ENCODE assay signal across 29 mouse cellular contexts in genomic region chr8:109968837-109969236, GRCm38 (mm10). TPM values are rescaled to one million over a fixed set of nuclear protein-coding genes. Genes with fewer than 3 reads are reported as not detected.
DNase-seq lines count a peak whose midpoint lies in the region; ATAC-seq and TF ChIP-seq lines count a peak whose summit lies in the region.
"Had no signal": no experiment of that assay in that cellular context is flagged by ENCODE, and none has a peak within 500 bp of the region (broad histone marks: within the 10 kb centered on the region; RNA-seq: fewer than 3 reads in every experiment).

No protein-coding gene starts in this region.

- TF ChIP-seq CTCF in left cerebral cortex, adult 2 months (IDR thresholded peaks at IDR 0.05): peak; percentile 8
- TF ChIP-seq CTCF in midbrain, postnatal 0 days (IDR thresholded peaks at IDR 0.05): peak; percentile 41

- no peak for DNase-seq in heart, postnatal 4 days
- no peak for DNase-seq in left cerebral cortex, adult 2 months (ENCODE audit: extremely low spot score in 1 of 2, low spot score in 2 of 2)
- DNase-seq in left cerebral cortex, adult 8-10 months (ENCODE audit: low spot score in 2 of 2): no peak
- DNase-seq in midbrain, postnatal 0 days (ENCODE audit: low spot score): no peak
- DNase-seq in midbrain, embryonic 14.5 days: no peak
- no peak for DNase-seq in thymus, postnatal 0 days (ENCODE audit: low spot score)
- DNase-seq: adrenal gland, adult 8-10 months; cerebellum, adult 11-12 months; cerebellum, postnatal 10 days; gastrocnemius, postnatal 10 days; kidney, adult 8-10 months; kidney, postnatal 25 days; lung, postnatal 36 days; right cerebral cortex, adult 18-20 months; thymus, postnatal 25 days had no signal

- no peaks in the 10 kb centered on the region for H3K36me3 ChIP-seq in heart, embryonic 16.5 days (ENCODE audit: control insufficient read depth, insufficient read depth)
- no peaks in the 10 kb centered on the region for H3K36me3 ChIP-seq in midbrain, postnatal 0 days (ENCODE audit: insufficient read depth, low read length)
- H3K36me3 ChIP-seq in midbrain, embryonic 14.5 days (ENCODE audit: control insufficient read depth, insufficient read depth, low read length): no peaks in the 10 kb centered on the region
- H3K36me3 ChIP-seq: embryonic facial prominence, embryonic 10.5 days; forebrain, embryonic 10.5 days; heart, embryonic 13.5 days; hindbrain, embryonic 10.5 days had no signal

- H3K27ac ChIP-seq in heart, embryonic 16.5 days (ENCODE audit: low read length): no peak overlapping the region
- no peak overlapping the region for H3K27ac ChIP-seq in left cerebral cortex, adult 2 months
- no peak overlapping the region for H3K27ac ChIP-seq in midbrain, postnatal 0 days (ENCODE audit: low read depth, low read length)
- H3K27ac ChIP-seq in midbrain, embryonic 14.5 days (replicated peaks; ENCODE audit: low read depth, low read length): no peak overlapping the region
- H3K27ac ChIP-seq: embryonic facial prominence, embryonic 10.5 days; forebrain, embryonic 10.5 days; heart, embryonic 13.5 days; hindbrain, embryonic 10.5 days had no signal

- no peak overlapping the region for H3K4me3 ChIP-seq in heart, embryonic 16.5 days (ENCODE audit: low read length)
- no peak overlapping the region for H3K4me3 ChIP-seq in left cerebral cortex, adult 2 months
- no peak overlapping the region for H3K4me3 ChIP-seq in midbrain, postnatal 0 days (ENCODE audit: low read depth, low read length)
- H3K4me3 ChIP-seq in midbrain, embryonic 14.5 days (replicated peaks; ENCODE audit: low read depth, low read length): no peak overlapping the region
- H3K4me3 ChIP-seq: embryonic facial prominence, embryonic 10.5 days; forebrain, embryonic 10.5 days; heart, embryonic 13.5 days; hindbrain, embryonic 10.5 days had no signal

- H3K9me3 ChIP-seq in heart, embryonic 16.5 days (replicated peaks; ENCODE audit: control insufficient read depth, low read length): no peaks in the 10 kb centered on the region
- no peaks in the 10 kb centered on the region for H3K9me3 ChIP-seq in midbrain, postnatal 0 days (ENCODE audit: low read length)
- H3K9me3 ChIP-seq in midbrain, embryonic 14.5 days (ENCODE audit: control insufficient read depth, low read length): no peaks in the 10 kb centered on the region
- H3K9me3 ChIP-seq: embryonic facial prominence, embryonic 10.5 days; forebrain, embryonic 10.5 days; heart, embryonic 13.5 days; hindbrain, embryonic 10.5 days had no signal

- 51% methylated on average over 10 of the region's 10 CpGs for WGBS in heart, embryonic 16.5 days
- WGBS in midbrain, postnatal 0 days: 57% methylated on average over 10 of the region's 10 CpGs
- WGBS in midbrain, embryonic 14.5 days: 59% methylated on average over 10 of the region's 10 CpGs

- peaks cover 18% of the 10 kb centered on the region for H3K27me3 ChIP-seq in heart, embryonic 16.5 days (ENCODE audit: control insufficient read depth, insufficient read depth, low read length)
- no peaks in the 10 kb centered on the region for H3K27me3 ChIP-seq in midbrain, postnatal 0 days (ENCODE audit: insufficient read depth, low read length)
- no peaks in the 10 kb centered on the region for H3K27me3 ChIP-seq in midbrain, embryonic 14.5 days (ENCODE audit: control insufficient read depth, insufficient read depth, low read length)

- ATAC-seq in heart, embryonic 16.5 days (replicated peaks; ENCODE audit: extremely low read depth, insufficient read depth, low FRiP score): no peak
- ATAC-seq in midbrain, postnatal 0 days (ENCODE audit: low FRiP score): no peak
- no peak for ATAC-seq in midbrain, embryonic 14.5 days (ENCODE audit: low FRiP score, low TSS enrichment)
- ATAC-seq: activated CD4-positive, CD25-positive, alpha-beta regulatory T cell, adult 4 months; forebrain, embryonic 16.5 days; midbrain, embryonic 16.5 days had no signal

- H3K4me1 ChIP-seq in heart, embryonic 16.5 days (ENCODE audit: control insufficient read depth, insufficient read depth, low read length): no peaks in the 10 kb centered on the region
- no peaks in the 10 kb centered on the region for H3K4me1 ChIP-seq in midbrain, postnatal 0 days (ENCODE audit: insufficient read depth, low read length)
- H3K4me1 ChIP-seq in midbrain, embryonic 14.5 days (ENCODE audit: control insufficient read depth, insufficient read depth, low read length): no peaks in the 10 kb centered on the region
- H3K4me1 ChIP-seq: embryonic facial prominence, embryonic 10.5 days; forebrain, embryonic 10.5 days; heart, embryonic 13.5 days; hindbrain, embryonic 10.5 days had no signal

- peak overlapping the region; percentile 12; the same call in 1 of the 2 replicates for H3K4me2 ChIP-seq in heart, embryonic 16.5 days (ENCODE audit: low read depth, low read length)
- no peak overlapping the region for H3K4me2 ChIP-seq in midbrain, postnatal 0 days (ENCODE audit: low read depth, low read length, poor library complexity, severe bottlenecking)
- H3K4me2 ChIP-seq in midbrain, embryonic 14.5 days (ENCODE audit: low read length): no peak overlapping the region
- H3K4me2 ChIP-seq: heart, embryonic 13.5 days had no signal

- intact Hi-C loops in left cerebral cortex, adult 2 months (cut with DNase I): no loop called here

- H3K9ac ChIP-seq in heart, embryonic 16.5 days (ENCODE audit: low read length): no peak overlapping the region
- H3K9ac ChIP-seq in midbrain, postnatal 0 days (replicated peaks; ENCODE audit: low read length, poor library complexity, severe bottlenecking): no peak overlapping the region
- no peak overlapping the region for H3K9ac ChIP-seq in midbrain, embryonic 14.5 days (replicated peaks; ENCODE audit: low read length)
- H3K9ac ChIP-seq: heart, embryonic 13.5 days had no signal

RNA-seq across cellular contexts. Expression of gene Marveld3, which starts 6.8 kb away (rescaled TPM):
- polyA plus RNA-seq in heart, embryonic 16.5 days (2015; fragmentation: Nextera tagmentation; extraction: Ambion mirVana): 0.51 and 1.3 TPM in 2 replicates
- under 1 TPM; 0.36 to 0.63 TPM for total RNA-seq in heart, postnatal 4 days (2021)
- under 1 TPM; 0.23 to 0.81 TPM for total RNA-seq in left cerebral cortex, adult 2 months (2021)
- under 1 TPM; 0.49 to 0.78 (median 0.68) TPM for total RNA-seq in left cerebral cortex, adult 8-10 months (2022)
- total RNA-seq in midbrain, postnatal 0 days (2014; rRNA removed): 0.47 and 1.4 TPM in 2 replicates
- polyA plus RNA-seq in midbrain, postnatal 0 days (2015; fragmentation: Nextera tagmentation; extraction: Ambion mirVana): 1.1 and 1.6 TPM in 2 replicates
- polyA plus RNA-seq in midbrain, embryonic 14.5 days (2014; fragmentation: Nextera tagmentation; extraction: Ambion mirVana): 1.1 and 1.4 TPM in 2 replicates
- 0.44 and 0.73 TPM in 2 replicates for polyA plus RNA-seq in thymus, postnatal 0 days (2015; fragmentation: Nextera tagmentation; extraction: Ambion mirVana)
- total RNA-seq: CH12.LX; granulocyte monocyte progenitor cell, adult 5-6 weeks; MEL had no signal
- polyA plus RNA-seq: activated CD4-positive, CD25-positive, alpha-beta regulatory T cell, adult 4 months had no signal

RNA-seq across cellular contexts. Expression of gene Tat, which starts 21.4 kb away (rescaled TPM):
- polyA plus RNA-seq in heart, embryonic 16.5 days (2015; fragmentation: Nextera tagmentation; extraction: Ambion mirVana): 0.09 and 0.12 TPM in 2 replicates
- total RNA-seq in heart, postnatal 4 days (2021): under 1 TPM in 1 of 2 experiments, not detected in 1; 0.14 TPM
- total RNA-seq in left cerebral cortex, adult 2 months (2021): not detected
- total RNA-seq in left cerebral cortex, adult 8-10 months (2022): not detected
- not detected in 2 replicates for total RNA-seq in midbrain, postnatal 0 days (2014; rRNA removed)
- polyA plus RNA-seq in midbrain, postnatal 0 days (2015; fragmentation: Nextera tagmentation; extraction: Ambion mirVana): 0.14 and 0.15 TPM in 2 replicates
- not detected in 2 replicates for polyA plus RNA-seq in midbrain, embryonic 14.5 days (2014; fragmentation: Nextera tagmentation; extraction: Ambion mirVana)
- polyA plus RNA-seq in thymus, postnatal 0 days (2015; fragmentation: Nextera tagmentation; extraction: Ambion mirVana): 0.12 TPM in 2 replicates
- total RNA-seq: CH12.LX; gastrocnemius, postnatal 10 days; granulocyte monocyte progenitor cell, adult 5-6 weeks; left cerebral cortex, postnatal 36 days; MEL had no signal
- polyA plus RNA-seq: activated CD4-positive, CD25-positive, alpha-beta regulatory T cell, adult 4 months; cortical plate, adult 2 months; embryonic facial prominence, embryonic 10.5 days; forebrain, embryonic 10.5 days; forebrain, embryonic 16.5 days; hindbrain, embryonic 10.5 days; midbrain, embryonic 16.5 days; neural tube, embryonic 14.5 days had no signal
